Mouse (Mus musculus) heart, embryonic 15.5 days (tissue): ENCODE results near the gene Pax3. TPM values are rescaled to one million over a fixed set of nuclear protein-coding genes. Genes with fewer than 3 reads are reported as not detected.

ENCODE experiments used
- polyA plus RNA-seq: library from polyadenylated mRNA; unstranded; fragments of >200 nt; fragmentation: Nextera tagmentation; extraction: Ambion mirVana; gene quantifications from 2 replicates; pipeline ENCODE4 v1.2.1, GENCODE M21; 2015

Pax3 gene
- polyA plus RNA-seq, 1 experiment from 2014 or later: 0.15 TPM

Other genes starting within 250 kb of the Pax3 start
- 0.20 and 0.25 TPM in 2 replicates for gene Sgpp2, start 113.2 kb upstream of the Pax3 start, polyA plus RNA-seq